Mouse (Mus musculus) embryonic facial prominence, embryonic 14.5 days (tissue): Measurements from ENCODE around the gene Slc35f3. TPM values are rescaled to one million over a fixed set of nuclear protein-coding genes. Genes with fewer than 3 reads are reported as not detected.

ENCODE experiments used
- ATAC-seq: fragments of 200-750 bp; cut with Nextera tagmentation; 2 replicates; pipeline ENCODE4 v1.8.0; 2017; ENCODE audit warnings: low read depth, moderate number of reproducible peaks, moderate TSS enrichment
- DNase-seq: peaks from one replicate; pipeline ENCODE4 v3.0.0-alpha.2; 2015; ENCODE audit warnings: low spot score
- H3K27ac ChIP-seq: fragments of 300-500 bp; sonication (generic); replicated peaks from 2 replicates; pipeline ENCODE4 v1.5.1; 2014; ENCODE audit warnings: low read depth, mild to moderate bottlenecking, low read length, moderate library complexity
- H3K27me3 ChIP-seq: fragments of 300-500 bp; sonication (generic); replicated peaks from 2 replicates; pipeline ENCODE4 v1.6.1; 2014; ENCODE audit warnings: low read length; ENCODE audit not compliant: control insufficient read depth, insufficient read depth
- H3K36me3 ChIP-seq: fragments of 300-500 bp; sonication (generic); 2 replicates; pipeline ENCODE4 v1.6.1; 2014; ENCODE audit warnings: low read length, mixed read lengths; ENCODE audit not compliant: control insufficient read depth, insufficient read depth
- H3K4me1 ChIP-seq: fragments of 300-500 bp; sonication (generic); 2 replicates; pipeline ENCODE4 v1.6.1; 2014; ENCODE audit warnings: antibody characterized with exemption, low read length; ENCODE audit not compliant: control insufficient read depth, insufficient read depth
- H3K4me2 ChIP-seq: fragments of 300-500 bp; sonication (generic); 2 replicates; pipeline ENCODE4 v1.6.1; 2014; ENCODE audit warnings: low read depth, mild to moderate bottlenecking, low read length, moderate library complexity, mixed read lengths
- H3K4me3 ChIP-seq: fragments of 300-500 bp; sonication (generic); 2 replicates; pipeline ENCODE4 v1.5.1; 2014; ENCODE audit warnings: low read depth, mild to moderate bottlenecking, low read length
- H3K9ac ChIP-seq: fragments of 300-500 bp; sonication (generic); 2 replicates; pipeline ENCODE4 v1.6.1; 2014; ENCODE audit warnings: low read depth, mild to moderate bottlenecking, low read length, moderate library complexity, mixed read lengths
- H3K9me3 ChIP-seq: fragments of 300-500 bp; sonication (generic); 2 replicates; pipeline ENCODE4 v1.6.1; 2016; ENCODE audit warnings: low read length; ENCODE audit not compliant: control insufficient read depth
- WGBS: fragments of 180-500 bp; shearing (Covaris S2); extraction: QIAGEN DNeasy Blood & Tissue Kit; methylation state at CpG from one replicate; pipeline ENCODE4 v1.1.7; 2014; 5-methylcytosine and 5-hydroxymethylcytosine counted together
- polyA plus RNA-seq: library from polyadenylated mRNA; unstranded; fragments of >200 nt; fragmentation: Nextera tagmentation; extraction: Ambion mirVana; gene quantifications from 2 replicates; pipeline ENCODE4 v1.2.1, GENCODE M21; 2014

Gene Slc35f3
- polyA plus RNA-seq, 1 experiment from 2014 or later: 1.2 TPM

- H3K36me3 ChIP-seq: no peaks in the 10 kb centered on the region
- no peak overlapping the region for H3K4me3 ChIP-seq
- no peak overlapping the region for H3K4me2 ChIP-seq
- WGBS: 86% methylated on average over 9 of the region's 9 CpGs
- DNase-seq (no peak), ATAC-seq (no peak)
- no peak overlapping the region for H3K9ac ChIP-seq
- no peaks in the 10 kb centered on the region for H3K4me1 ChIP-seq
- no peaks in the 10 kb centered on the region for H3K27me3 ChIP-seq
- no peak overlapping the region for H3K27ac ChIP-seq
- H3K9me3 ChIP-seq: no peaks in the 10 kb centered on the region
Observed at GRCm38 (mm10) chr8:126307164-126307563, 8.8 kb downstream of the Slc35f3 start.

- WGBS: 10% methylated on average over 1 of the region's 1 CpGs
- Histone ChIP-seq H3K4me2 (no peak overlapping the region), H3K27me3 (no peaks in the 10 kb centered on the region), H3K36me3 (no peaks in the 10 kb centered on the region), H3K27ac (no peak overlapping the region), H3K9me3 (no peaks in the 10 kb centered on the region), H3K9ac (no peak overlapping the region), H3K4me3 (no peak overlapping the region), H3K4me1 (no peaks in the 10 kb centered on the region)
- DNase-seq (peak; percentile 41), ATAC-seq (no peak)
Observed at GRCm38 (mm10) chr8:126309015-126309414, 10.7 kb downstream of the Slc35f3 start.

DNA sequence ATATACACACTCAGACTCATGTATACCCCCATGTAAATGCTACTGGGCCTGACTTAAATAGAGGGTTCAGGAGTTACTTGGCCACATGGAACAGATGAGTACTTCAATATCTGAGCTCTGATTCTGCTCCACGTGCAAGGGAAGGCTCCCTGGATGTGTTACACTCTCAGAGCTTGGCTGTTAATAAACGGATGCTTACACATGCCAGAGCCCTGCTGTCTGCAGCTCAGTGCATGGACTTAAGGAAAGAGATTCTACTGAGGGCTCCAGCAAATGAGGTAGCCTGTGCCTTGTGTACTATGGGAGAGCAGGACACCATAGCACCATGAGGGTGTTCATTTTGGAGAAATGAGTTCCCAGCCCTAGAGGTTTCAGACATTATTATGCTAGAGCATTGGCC lies 26.6 kb downstream of the Slc35f3 start:
- H3K4me3 ChIP-seq: no peak overlapping the region
- no peak overlapping the region for H3K27ac ChIP-seq
- H3K9me3 ChIP-seq: 0 out of 2 replicates have a peak, but pooled peaks cover 9% of the 10 kb centered on the region
- ATAC-seq (no peak), DNase-seq (no peak)
- H3K4me1 ChIP-seq: no peaks in the 10 kb centered on the region
- H3K27me3 ChIP-seq: no peaks in the 10 kb centered on the region
- no peak overlapping the region for H3K4me2 ChIP-seq
- H3K36me3 ChIP-seq: no peaks in the 10 kb centered on the region
- H3K9ac ChIP-seq: no peak overlapping the region
- 63% methylated on average over 2 of the region's 2 CpGs for WGBS

- WGBS: 88% methylated on average over 1 of the region's 1 CpGs
- no peak overlapping the region for H3K4me2 ChIP-seq
- ATAC-seq: no peak
- no peaks in the 10 kb centered on the region for H3K4me1 ChIP-seq
- H3K27ac ChIP-seq: no peak overlapping the region
- H3K9ac ChIP-seq: no peak overlapping the region
- no peaks in the 10 kb centered on the region for H3K27me3 ChIP-seq
- H3K36me3 ChIP-seq: no peaks in the 10 kb centered on the region
- no peak for DNase-seq
- 0 out of 2 replicates have a peak, but pooled peaks cover 9% of the 10 kb centered on the region for H3K9me3 ChIP-seq
- H3K4me3 ChIP-seq: no peak overlapping the region
Observed at GRCm38 (mm10) chr8:126326136-126326535, 27.8 kb downstream of the Slc35f3 start.

DNA sequence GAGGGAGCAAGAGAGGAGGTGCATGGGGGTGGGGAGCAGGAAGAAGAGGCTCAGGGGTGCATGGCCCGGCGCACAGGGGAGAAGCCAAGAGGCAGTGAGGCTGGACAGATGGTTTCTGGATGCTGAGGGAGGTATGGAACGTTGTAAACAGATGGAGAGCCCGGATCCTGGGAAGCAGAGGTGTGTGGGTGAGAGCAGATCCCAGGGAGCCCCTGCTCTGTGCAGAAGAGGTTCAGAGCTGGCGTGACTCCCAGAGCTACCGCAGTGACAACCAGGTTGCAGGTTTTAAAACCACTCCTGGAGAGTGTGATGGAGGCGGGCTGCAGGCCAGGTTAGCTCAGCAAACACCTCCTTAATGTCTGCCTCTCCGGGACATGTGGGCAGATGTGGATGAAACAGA lies 28.4 kb downstream of the Slc35f3 start:
- no peak overlapping the region for H3K9ac ChIP-seq
- no peak overlapping the region for H3K4me2 ChIP-seq
- H3K27ac ChIP-seq: no peak overlapping the region
- no peak overlapping the region for H3K4me3 ChIP-seq
- no peaks in the 10 kb centered on the region for H3K4me1 ChIP-seq
- ATAC-seq (peak; percentile 55; the same call in 1 of the 2 replicates), DNase-seq (peak; percentile 51)
- no peaks in the 10 kb centered on the region for H3K36me3 ChIP-seq
- H3K9me3 ChIP-seq: 0 out of 2 replicates have a peak, but pooled peaks cover 9% of the 10 kb centered on the region
- 53% methylated on average over 8 of the region's 8 CpGs for whole genome bisulfite sequencing
- no peaks in the 10 kb centered on the region for H3K27me3 ChIP-seq

GRCm38 (mm10) chr8:126327786-126328185 lies 29.4 kb downstream of the Slc35f3 start:
- Histone ChIP-seq H3K9me3 (0 out of 2 replicates have a peak, but pooled peaks cover 9% of the 10 kb centered on the region), H3K9ac (no peak overlapping the region), H3K27me3 (no peaks in the 10 kb centered on the region), H3K4me2 (no peak overlapping the region), H3K4me3 (no peak overlapping the region), H3K4me1 (no peaks in the 10 kb centered on the region), H3K36me3 (no peaks in the 10 kb centered on the region), H3K27ac (no peak overlapping the region)
- DNase-seq (no peak), ATAC-seq (no peak)
- WGBS: 32% methylated on average over 5 of the region's 5 CpGs

DNA sequence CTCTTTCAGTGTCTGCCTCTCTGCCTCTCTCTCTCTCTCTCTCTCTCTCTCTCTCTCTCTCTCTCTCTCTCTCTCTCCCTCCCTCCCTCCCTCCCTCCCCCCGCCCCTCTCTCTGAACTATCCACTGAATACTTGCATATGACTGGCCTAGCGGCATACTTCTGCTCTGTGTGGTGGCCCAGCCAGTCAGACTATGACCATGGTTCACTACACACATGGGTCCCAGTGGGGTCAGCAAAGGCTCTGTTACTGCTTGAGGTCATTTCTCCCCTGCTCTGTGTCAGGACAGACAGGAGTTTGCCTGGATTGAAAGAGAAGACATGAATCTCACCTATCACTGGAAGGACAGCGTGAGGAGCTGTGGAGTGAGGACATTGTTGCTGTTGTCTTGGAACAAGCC lies 40.5 kb downstream of the Slc35f3 start:
- 76% methylated on average over 3 of the region's 3 CpGs for WGBS
- H3K9me3 ChIP-seq: no peaks in the 10 kb centered on the region

DNA sequence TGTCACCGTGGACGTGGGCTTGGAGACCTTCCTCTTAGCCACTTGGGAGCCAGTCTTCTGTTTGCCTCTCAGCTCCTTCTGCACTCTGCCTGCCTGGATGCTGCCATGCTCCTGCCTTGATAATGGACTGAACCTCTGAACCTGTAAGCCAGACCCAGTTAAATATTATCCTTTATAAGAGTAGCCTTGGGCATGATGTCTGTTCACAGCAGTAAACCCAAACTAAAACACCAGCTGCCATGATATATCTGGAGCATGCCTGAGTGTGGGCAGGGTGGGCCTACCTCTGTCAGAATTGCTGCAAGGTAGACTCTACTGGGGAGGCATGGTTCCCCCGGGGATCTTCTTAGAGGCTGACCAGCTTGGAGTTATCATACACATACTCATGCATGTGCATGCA lies 41.0 kb downstream of the Slc35f3 start:
- H3K4me1 ChIP-seq: no peaks in the 10 kb centered on the region
- ATAC-seq: no peak
- no peak overlapping the region for H3K9ac ChIP-seq
- no peaks in the 10 kb centered on the region for H3K27me3 ChIP-seq
- H3K27ac ChIP-seq: no peak overlapping the region
- no peaks in the 10 kb centered on the region for H3K9me3 ChIP-seq
- H3K4me3 ChIP-seq: no peak overlapping the region
- no peak overlapping the region for H3K4me2 ChIP-seq
- WGBS: 90% methylated on average over 3 of the region's 3 CpGs
- DNase-seq: no peak
- H3K36me3 ChIP-seq: no peaks in the 10 kb centered on the region

More for the DNA sequence above, 40.5 kb downstream of the Slc35f3 start:
- Histone ChIP-seq H3K27ac (no peak overlapping the region), H3K36me3 (no peaks in the 10 kb centered on the region), H3K4me2 (no peak overlapping the region), H3K4me1 (no peaks in the 10 kb centered on the region), H3K4me3 (no peak overlapping the region), H3K27me3 (no peaks in the 10 kb centered on the region), H3K9ac (no peak overlapping the region)
- DNase-seq (no peak), ATAC-seq (no peak)

DNA sequence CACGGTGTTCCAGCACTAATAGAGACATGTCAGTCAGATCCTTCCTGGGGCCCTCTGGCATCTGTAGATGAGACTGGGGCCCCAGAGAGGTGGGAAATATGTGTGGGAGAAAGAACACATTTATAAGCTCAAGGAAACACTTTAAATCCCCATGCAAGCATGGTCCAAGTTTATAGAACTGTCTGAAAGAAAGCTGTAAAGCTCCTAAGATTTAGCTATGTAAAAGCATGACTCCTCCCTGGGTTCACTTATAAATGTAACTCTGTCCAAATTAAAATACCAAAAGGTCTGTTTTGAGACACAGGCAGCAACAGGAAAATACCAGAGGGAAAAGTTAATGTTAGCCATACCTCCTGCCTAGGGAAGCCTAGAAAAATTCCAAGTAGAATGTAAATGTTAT lies 42.8 kb downstream of the Slc35f3 start:
- ATAC-seq: no peak
- no peaks in the 10 kb centered on the region for H3K4me1 ChIP-seq
- H3K36me3 ChIP-seq: no peaks in the 10 kb centered on the region

More for the DNA sequence above, 42.8 kb downstream of the Slc35f3 start:
- 41% methylated on average over 1 of the region's 1 CpGs for WGBS
- H3K4me3 ChIP-seq: no peak overlapping the region
- H3K4me2 ChIP-seq: no peak overlapping the region
- H3K27ac ChIP-seq: no peak overlapping the region
- peak; percentile 29 for DNase-seq
- H3K27me3 ChIP-seq: no peaks in the 10 kb centered on the region
- H3K9ac ChIP-seq: no peak overlapping the region
- no peaks in the 10 kb centered on the region for H3K9me3 ChIP-seq
